Mouse (Mus musculus) testis, adult 2 months (tissue): ENCODE results near the gene Micu2.

Experiments used
- CTCF ChIP-seq: fragments of 200-500 bp; IDR thresholded peaks from 2 replicates; pipeline ENCODE4 v1.5.1; 2012; ENCODE audit warnings: low read depth, mild to moderate bottlenecking, inconsistent platforms, low read length, moderate library complexity; ENCODE audit not compliant: control insufficient read depth, insufficient read depth, insufficient replicate concordance
- POLR2A ChIP-seq: fragments of 200-500 bp; IDR thresholded peaks from 2 replicates; pipeline ENCODE4 v1.6.1; 2012; ENCODE audit warnings: low read depth, mild to moderate bottlenecking, inconsistent platforms, low read length, moderate library complexity; ENCODE audit not compliant: control insufficient read depth

DNA sequence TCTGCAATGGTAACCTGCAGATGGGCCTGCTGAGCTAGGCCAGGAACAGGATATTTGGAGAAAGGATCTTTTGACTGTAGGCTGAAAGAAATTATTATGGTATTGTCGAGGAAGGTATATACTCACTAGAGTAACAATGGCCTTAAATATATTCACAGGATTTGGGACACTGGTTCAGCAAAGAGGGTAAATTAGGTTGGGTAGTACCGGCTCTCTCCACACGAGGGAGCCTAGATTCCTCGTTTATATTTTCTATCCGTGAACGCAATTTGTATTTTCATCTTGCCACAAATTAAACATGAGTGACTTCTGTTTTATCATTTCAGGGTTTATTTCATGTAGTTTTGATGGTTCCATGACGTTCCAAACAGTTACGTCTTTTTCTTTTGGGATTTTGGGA, 35.5 kb upstream of the Micu2 start:
- TF ChIP-seq CTCF (no peak), POLR2A (no peak)
